Mouse (Mus musculus): ENCODE measurements at regions not wholly inside any gene's neighbourhood (a gene's known extent, or its start where the extent isn't known, plus 50 kb on each side); places are given as distances from the start of the nearest gene placed in this dataset.
A peak's percentile ranks its signal among the peaks of the same experiment; 100 is the strongest.

GRCm38 (mm10) chr7:68945886-68946863 is 197.1 kb upstream of the Arrdc4 start:
- DNase-seq = no peak

GRCm38 (mm10) chr7:68930627-68931334 is 181.7 kb upstream of the Arrdc4 start:
- no peak for DNase-seq

- no peak for DNase-seq
Observed at GRCm38 (mm10) chr7:68929669-68930068, 180.6 kb upstream of the Arrdc4 start.

DNA sequence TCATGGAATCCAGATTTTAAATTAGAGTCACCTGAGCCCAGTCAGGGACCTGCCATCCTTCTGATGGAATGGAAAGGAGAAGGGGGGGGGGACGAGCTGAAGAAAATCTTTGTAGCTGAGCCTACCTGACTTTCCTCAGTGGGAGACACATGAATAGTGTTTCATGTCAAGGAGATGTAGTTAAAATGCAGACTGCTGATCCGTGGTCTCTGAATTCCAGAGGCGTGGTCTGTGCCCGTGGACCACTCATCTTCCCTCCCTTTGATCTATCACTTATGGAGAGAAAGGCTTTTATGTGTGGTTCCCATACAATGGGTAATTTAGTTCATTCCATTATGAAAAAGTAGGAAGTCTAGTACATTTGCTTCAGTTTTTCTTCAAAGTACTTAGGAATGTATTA is 176.6 kb upstream of the Arrdc4 start:
- DNase-seq = no peak

GRCm38 (mm10) chr7:68918632-68919435 is 169.8 kb upstream of the Arrdc4 start:
- no peak for DNase-seq

DNA sequence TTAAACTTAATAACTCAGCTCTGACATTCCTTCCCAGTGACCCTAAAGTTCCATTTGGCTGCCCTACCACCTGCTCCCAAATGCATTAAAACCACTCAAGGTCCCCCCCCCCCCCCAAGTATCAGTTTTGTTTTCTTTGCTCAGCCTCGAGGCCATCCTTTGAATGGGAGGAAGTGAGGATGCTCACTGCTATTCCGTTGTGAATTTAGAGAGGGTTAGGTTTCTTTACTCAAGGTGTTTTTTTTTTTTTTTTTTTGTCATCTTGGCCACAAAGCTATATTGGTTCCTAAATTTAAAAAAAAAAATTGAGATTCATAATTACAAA is 168.8 kb upstream of the Arrdc4 start:
- no peak for DNase-seq

GRCm38 (mm10) chr7:68917137-68917875 is 168.3 kb upstream of the Arrdc4 start:
- peak; percentile 21 for DNase-seq

- DNase-seq = no peak
Observed at GRCm38 (mm10) chr7:68915976-68916375, 166.9 kb upstream of the Arrdc4 start.

- DNase-seq = no peak
Observed at GRCm38 (mm10) chr7:68914344-68914743, 165.3 kb upstream of the Arrdc4 start.

- DNase-seq = no peak
Observed at GRCm38 (mm10) chr7:68911989-68912655, 163.1 kb upstream of the Arrdc4 start.

GRCm38 (mm10) chr7:68911562-68911961 is 162.5 kb upstream of the Arrdc4 start:
- no peak for DNase-seq

DNA sequence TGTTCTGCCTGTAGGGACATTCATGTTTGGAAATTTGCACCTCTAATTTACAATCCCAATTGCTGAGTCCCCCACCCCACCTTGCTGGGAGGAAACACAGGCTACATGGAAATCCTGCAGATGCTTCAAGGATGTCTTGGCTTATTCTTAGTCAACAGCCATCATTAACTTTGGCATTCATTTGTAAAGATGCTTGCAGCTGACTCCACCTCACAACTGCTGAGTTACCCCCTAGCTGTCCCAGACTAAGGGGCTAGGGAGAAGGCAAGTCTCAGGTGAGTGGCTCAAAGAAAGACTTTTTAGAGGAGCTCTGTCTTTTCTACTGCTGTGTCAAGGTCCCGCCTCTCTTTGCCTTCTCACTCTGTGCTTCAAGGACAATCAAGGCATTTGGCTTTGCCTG is 160.7 kb upstream of the Arrdc4 start:
- DNase-seq = no peak

DNA sequence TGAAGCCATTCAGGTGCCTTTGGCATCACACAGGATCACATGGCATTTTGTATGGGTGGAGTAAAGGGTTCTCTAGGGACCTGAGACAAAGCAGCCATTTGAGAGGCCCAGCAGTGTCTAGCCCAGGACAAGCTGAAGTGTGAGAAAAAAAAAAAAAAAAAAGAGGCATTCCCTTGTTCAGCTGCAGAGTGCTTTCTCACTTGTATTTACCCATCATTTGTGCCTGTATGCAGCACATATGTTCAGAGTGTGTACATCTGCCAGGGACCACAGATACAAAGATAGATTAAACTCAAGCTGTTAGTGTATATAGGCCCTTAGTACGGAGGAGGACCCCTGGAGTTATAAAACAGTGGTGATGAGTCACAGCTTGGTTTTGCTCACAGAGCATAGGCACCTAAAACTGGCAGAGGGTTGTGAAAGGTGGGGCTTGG is 159.4 kb upstream of the Arrdc4 start:
- no peak for DNase-seq

GRCm38 (mm10) chr7:68907867-68908266 is 158.8 kb upstream of the Arrdc4 start:
- DNase-seq = no peak

GRCm38 (mm10) chr7:68906771-68907395 is 157.8 kb upstream of the Arrdc4 start:
- no peak for DNase-seq

DNA sequence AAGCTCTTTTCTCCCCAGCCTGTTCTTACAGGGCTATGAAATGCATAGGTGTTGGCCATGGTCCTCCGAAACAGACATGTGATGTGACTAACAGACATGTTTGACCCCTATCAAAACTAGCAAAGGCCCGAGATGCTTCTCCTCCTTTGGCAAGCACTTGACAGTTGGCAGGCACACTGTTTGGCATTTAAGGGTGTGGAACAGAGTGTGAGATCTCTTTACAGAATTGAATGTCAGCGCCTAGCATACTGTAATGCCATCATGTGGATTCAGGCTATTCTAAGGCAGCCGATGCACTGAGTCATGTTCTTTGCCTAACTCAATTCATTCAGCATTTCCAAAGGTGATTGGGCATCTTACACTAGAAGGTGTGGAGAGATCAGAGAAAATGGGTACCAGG is 156.8 kb upstream of the Arrdc4 start:
- DNase-seq = no peak

GRCm38 (mm10) chr7:68886173-68886572 is 137.1 kb upstream of the Arrdc4 start:
- no peak for DNase-seq

- DNase-seq = no peak
Observed at GRCm38 (mm10) chr7:68873008-68873407, 124.0 kb upstream of the Arrdc4 start.

DNA sequence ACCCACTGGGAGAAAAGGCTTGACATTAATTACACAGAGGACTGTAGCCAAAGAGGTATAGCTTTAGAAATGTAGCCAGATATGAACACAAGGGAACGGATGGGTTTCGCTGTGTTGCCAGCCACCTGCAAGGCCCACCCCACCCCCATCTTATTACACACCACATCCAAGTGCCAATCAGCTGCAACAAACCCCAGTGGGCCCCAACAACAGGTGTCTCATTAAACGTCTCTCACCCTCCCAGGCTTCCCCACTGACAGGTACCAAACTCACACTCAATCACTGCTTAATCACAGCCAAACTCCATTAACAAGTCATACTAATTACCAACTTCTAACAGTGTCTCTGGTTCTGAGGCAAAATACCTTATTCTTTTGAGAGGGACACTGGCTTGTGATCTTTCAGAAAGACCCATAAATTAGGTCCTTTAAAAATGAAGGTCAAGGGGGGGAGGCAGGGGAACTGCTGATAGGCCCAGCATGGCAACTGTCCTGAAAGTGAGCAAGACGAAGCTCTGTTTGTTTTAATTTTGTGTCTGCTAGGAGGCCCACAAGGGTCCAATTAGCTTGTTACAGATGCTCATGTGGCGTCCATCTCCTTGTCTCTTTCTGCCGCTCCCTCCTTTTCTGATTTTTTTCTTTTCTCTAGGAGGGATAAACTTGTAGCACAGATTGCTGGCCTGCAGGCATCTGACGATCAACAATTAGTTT is 115.4 kb upstream of the Arrdc4 start:
- DNase-seq = no peak

Measured in adrenal gland, postnatal 10 days (tissue).